Mouse (Mus musculus) macrophage (primary cell): Measurements from ENCODE around the gene Taco1. TPM values are rescaled to one million over a fixed set of nuclear protein-coding genes. Genes with fewer than 3 reads are reported as not detected.
"Not testable (repeated sequence)": the region's sequence is repeated elsewhere in the genome, so short reads cannot be mapped to it uniquely, and the experiment has no call there.

Experiments used
- H3K27ac ChIP-seq: fragments of 350-480 bp; formaldehyde crosslinking; 2 replicates; pipeline ENCODE4 v1.9.0; 2021
- H3K36me3 ChIP-seq: fragments of 350-480 bp; formaldehyde crosslinking; 2 replicates; pipeline ENCODE4 v1.9.0; 2021; ENCODE audit errors: inconsistent target
- H3K4me3 ChIP-seq: fragments of 350-480 bp; formaldehyde crosslinking; 2 replicates; pipeline ENCODE4 v1.9.0; 2021; ENCODE audit errors: inconsistent target
- H3K79me2 ChIP-seq: fragments of 350-480 bp; formaldehyde crosslinking; 2 replicates; pipeline ENCODE4 v1.9.0; 2021; ENCODE audit errors: inconsistent target
- WGBS: methylation state at CpG from one replicate; pipeline ENCODE4 v1.1.7; 2026; ENCODE audit warnings: inconsistent platforms; ENCODE audit not compliant: missing documents; 5-methylcytosine and 5-hydroxymethylcytosine counted together
- polyA plus RNA-seq: library from polyadenylated mRNA; stranded (reverse); fragments of 250-400 nt; gene quantifications from 3 replicates; pipeline ENCODE4 v1.2.4, GENCODE M21; 2018; ENCODE audit warnings: inconsistent platforms

Gene Taco1
- polyA plus RNA-seq, 1 experiment from 2014 or later: 15.0 TPM

- Histone ChIP-seq H3K4me3 (no peak overlapping the region), H3K27ac (no peak overlapping the region), H3K36me3 (peaks cover 38% of the 10 kb centered on the region), H3K79me2 (peaks cover 64% of the 10 kb centered on the region)
- WGBS: 90% methylated on average over 3 of the region's 3 CpGs
Measured at GRCm38 (mm10) chr11:106045780-106046179, 20.1 kb upstream of the Taco1 start.

- H3K4me3 ChIP-seq: no peak overlapping the region
- H3K79me2 ChIP-seq: peaks cover 56% of the 10 kb centered on the region
- WGBS: 94% methylated on average over 9 of the region's 9 CpGs
- no peak overlapping the region for H3K27ac ChIP-seq
- peaks cover 45% of the 10 kb centered on the region for H3K36me3 ChIP-seq
Measured at GRCm38 (mm10) chr11:106046584-106046983, 19.3 kb upstream of the Taco1 start.

- Histone ChIP-seq H3K27ac (no peak overlapping the region), H3K79me2 (no peaks in the 10 kb centered on the region), H3K36me3 (peaks cover 87% of the 10 kb centered on the region), H3K4me3 (no peak overlapping the region)
- 100% methylated on average over 2 of the region's 2 CpGs for WGBS
Measured at GRCm38 (mm10) chr11:106053921-106054320, 11.9 kb upstream of the Taco1 start.

DNA sequence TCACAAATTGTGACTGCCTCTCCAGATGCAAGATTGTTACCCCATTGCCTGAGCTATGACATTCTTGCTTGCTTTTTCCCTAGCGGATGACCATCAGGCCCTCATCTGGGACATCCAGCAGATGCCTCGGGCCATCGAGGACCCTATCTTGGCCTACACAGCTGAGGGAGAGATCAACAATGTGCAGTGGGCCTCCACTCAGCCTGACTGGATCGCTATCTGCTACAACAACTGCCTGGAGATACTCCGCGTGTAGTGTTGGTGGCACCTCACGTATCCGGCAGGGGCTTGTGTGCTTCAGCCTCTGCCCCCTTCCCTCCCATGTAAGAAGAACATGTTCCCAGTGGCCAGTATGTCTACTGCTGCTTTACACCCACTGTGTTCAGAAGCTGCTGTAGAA lies 11.3 kb upstream of the Taco1 start:
- Histone ChIP-seq H3K27ac (no peak overlapping the region), H3K4me3 (no peak overlapping the region), H3K79me2 (no peaks in the 10 kb centered on the region), H3K36me3 (peaks cover 88% of the 10 kb centered on the region)
- 96% methylated on average over 8 of the region's 8 CpGs for WGBS

DNA sequence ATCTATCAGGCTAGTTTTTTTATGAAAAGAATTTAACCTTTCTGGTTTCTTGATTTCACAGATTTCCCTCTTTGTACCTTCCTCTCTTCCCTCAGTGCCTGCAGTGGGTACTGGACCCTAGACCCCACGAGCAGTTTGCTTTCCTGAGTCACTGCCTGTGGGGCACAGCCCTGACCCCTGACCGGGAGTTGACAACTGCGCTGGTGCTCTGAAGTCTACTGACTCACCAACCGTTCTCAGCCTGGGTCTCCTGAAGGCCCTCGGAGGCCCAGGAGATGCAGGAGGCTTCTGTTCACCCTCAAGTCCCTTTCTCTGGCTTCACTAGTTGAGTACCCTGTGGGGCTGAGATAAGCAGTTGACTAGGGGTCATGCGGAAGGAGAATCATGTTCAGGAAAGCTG lies 10.5 kb upstream of the Taco1 start:
- Histone ChIP-seq H3K36me3 (peaks cover 83% of the 10 kb centered on the region), H3K4me3 (no peak overlapping the region), H3K79me2 (no peaks in the 10 kb centered on the region), H3K27ac (no peak overlapping the region)
- WGBS: 91% methylated on average over 6 of the region's 6 CpGs

DNA sequence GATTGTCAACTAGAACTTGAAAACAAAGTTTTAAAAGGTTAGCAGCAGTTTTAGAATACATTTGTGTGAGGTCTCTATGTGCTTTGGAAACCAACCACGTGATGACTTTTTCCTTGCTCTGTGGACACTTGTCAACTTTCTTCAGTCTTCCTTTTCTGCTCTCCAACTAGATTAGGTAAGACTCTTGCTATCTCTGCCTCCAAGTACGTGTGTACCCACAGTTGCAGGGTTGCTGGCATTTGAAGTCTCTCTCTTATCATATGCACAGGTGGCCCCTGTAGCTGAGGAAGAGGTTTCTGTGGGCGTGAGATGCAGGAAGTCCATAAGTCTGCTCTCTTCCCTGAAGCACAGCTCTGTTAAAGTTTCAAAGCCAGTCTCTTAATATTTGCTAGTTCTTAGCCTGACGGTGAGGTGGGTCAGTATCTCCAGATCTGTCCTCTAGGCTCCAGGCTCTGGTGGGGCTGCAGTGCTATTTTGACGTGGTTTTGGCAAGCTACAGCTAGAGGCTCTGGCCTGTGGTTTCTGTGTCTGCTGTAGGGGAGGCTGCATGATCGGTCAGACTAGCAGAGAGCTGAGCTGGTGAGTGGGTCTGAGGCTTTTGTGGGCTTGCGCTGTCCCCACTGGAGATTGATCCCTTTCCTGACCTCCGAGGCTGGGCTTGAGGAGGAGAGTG lies 8.9 kb upstream of the Taco1 start:
- no peak overlapping the region for H3K27ac ChIP-seq
- H3K4me3 ChIP-seq: no peak overlapping the region
- H3K79me2 ChIP-seq: no peaks in the 10 kb centered on the region
- 40% methylated on average over 8 of the region's 8 CpGs for WGBS
- peaks cover 68% of the 10 kb centered on the region for H3K36me3 ChIP-seq

- no peaks in the 10 kb centered on the region for H3K79me2 ChIP-seq
- no peak overlapping the region for H3K4me3 ChIP-seq
- 92% methylated on average over 8 of the region's 8 CpGs for WGBS
- H3K36me3 ChIP-seq: peaks cover 58% of the 10 kb centered on the region
- H3K27ac ChIP-seq: no peak overlapping the region
Measured at GRCm38 (mm10) chr11:106058020-106058419, 7.8 kb upstream of the Taco1 start.

GRCm38 (mm10) chr11:106060549-106060948 lies 5.3 kb upstream of the Taco1 start:
- Histone ChIP-seq H3K36me3 (peaks cover 33% of the 10 kb centered on the region), H3K79me2 (no peaks in the 10 kb centered on the region), H3K27ac (no peak overlapping the region), H3K4me3 (no peak overlapping the region)
- WGBS: 100% methylated on average over 1 of the region's 1 CpGs

DNA sequence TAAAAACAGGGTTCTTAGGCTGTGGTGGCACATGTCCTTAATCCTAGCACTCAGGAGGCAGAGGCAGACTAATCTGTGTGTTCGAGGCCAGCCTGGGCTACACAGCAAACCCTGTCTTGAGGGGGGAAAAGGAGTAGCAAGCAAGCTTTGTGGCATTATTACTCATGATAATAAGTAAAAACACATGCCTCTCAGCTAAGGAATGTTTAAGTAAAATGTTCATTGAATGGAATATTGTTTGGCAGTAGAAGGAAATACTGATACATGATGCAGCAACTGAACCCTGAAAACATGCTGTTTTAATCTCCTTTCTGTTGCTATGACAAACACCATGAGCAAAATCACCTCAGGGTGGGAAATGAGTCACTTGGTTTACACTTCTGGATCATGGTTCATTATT lies 4.5 kb upstream of the Taco1 start:
- Histone ChIP-seq H3K27ac (no peak overlapping the region), H3K4me3 (no peak overlapping the region), H3K36me3 (peaks cover 26% of the 10 kb centered on the region), H3K79me2 (no peaks in the 10 kb centered on the region)
- 100% methylated on average over 1 of the region's 1 CpGs for WGBS

GRCm38 (mm10) chr11:106063756-106064155 lies 2.1 kb upstream of the Taco1 start:
- Histone ChIP-seq H3K27ac (no peak overlapping the region), H3K79me2 (peaks cover 14% of the 10 kb centered on the region), H3K36me3 (peaks cover 8% of the 10 kb centered on the region), H3K4me3 (no peak overlapping the region)
- WGBS: 98% methylated on average over 5 of the region's 5 CpGs

DNA sequence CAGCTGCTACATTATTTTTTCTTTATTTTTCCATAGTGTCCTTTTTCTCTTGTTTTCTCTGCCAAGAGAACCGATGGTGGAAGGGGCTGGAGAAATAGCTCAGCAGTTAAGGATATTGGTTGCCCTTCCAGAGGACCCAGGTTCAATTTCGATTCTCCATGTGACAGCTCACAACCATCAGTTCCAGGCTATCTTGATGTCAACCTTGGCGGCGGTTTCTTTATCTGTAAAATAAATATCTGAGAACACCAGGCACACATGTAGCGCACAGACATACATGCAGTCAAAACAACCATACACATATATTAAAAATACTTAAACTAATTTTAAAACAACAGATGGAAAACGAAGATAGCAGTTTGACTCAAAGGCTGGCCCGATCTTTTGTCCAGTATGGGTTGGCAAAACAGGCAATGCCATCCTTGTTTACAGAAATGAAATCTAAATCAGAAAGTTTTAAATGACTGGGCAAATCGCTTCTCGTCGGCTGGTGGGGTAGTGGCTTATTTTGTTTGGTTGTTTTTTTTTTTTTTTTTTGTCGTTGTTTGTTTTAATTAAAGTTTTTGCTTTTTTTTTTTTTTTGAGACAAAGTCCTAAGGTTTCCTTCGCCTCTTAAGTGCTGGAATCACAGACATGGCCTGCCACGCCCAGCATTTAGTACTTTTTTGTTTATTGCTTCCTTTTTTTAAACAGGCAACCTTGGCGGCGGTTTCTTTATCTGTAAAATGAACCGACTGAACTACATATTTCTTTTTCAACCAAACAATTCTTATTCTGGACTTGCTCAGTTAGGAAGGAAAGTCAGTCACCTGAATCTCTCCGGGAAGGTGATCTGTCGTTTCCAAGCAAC lies 563 bp upstream of the Taco1 start:
- H3K27ac ChIP-seq: peak overlapping the region; percentile 61
- 42% methylated on average over 16 of the region's 18 CpGs for WGBS

DNA sequence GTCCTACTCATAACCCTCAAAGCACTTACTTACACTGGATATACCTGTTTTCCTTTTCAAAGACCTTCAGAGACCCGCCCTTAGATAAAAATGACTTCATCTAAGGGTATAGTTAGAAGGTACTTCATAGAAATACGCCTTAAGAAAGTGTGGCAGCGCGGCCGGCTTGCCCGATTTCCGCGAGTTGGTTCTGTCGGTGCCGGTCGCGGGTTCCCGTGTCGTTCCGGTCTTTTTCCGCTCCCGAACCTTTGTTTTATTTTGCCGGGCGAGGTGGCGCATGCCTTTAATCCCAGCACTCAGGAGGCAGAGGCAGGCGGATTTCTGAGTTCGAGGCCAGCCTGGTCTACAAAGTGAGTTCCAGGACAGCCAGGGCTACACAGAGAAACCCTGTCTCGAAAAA lies 755 bp downstream of the Taco1 start:
- not testable (repeated sequence) for H3K36me3 ChIP-seq
- Histone ChIP-seq H3K4me3 (peak overlapping the region; percentile 82), H3K79me2 (peaks cover 14% of the 10 kb centered on the region), H3K27ac (peak overlapping the region; percentile 61)
- WGBS: 14% methylated on average over 19 of the region's 23 CpGs

More for the DNA sequence above, 563 bp upstream of the Taco1 start:
- Histone ChIP-seq H3K79me2 (peaks cover 14% of the 10 kb centered on the region), H3K4me3 (peak overlapping the region; percentile 82), H3K36me3 (no peaks in the 10 kb centered on the region)

GRCm38 (mm10) chr11:106073774-106074173 lies 7.9 kb downstream of the Taco1 start:
- 40% methylated on average over 3 of the region's 3 CpGs for WGBS
- Histone ChIP-seq H3K27ac (no peak overlapping the region), H3K79me2 (no peaks in the 10 kb centered on the region), H3K4me3 (no peak overlapping the region), H3K36me3 (peaks cover 20% of the 10 kb centered on the region)

DNA sequence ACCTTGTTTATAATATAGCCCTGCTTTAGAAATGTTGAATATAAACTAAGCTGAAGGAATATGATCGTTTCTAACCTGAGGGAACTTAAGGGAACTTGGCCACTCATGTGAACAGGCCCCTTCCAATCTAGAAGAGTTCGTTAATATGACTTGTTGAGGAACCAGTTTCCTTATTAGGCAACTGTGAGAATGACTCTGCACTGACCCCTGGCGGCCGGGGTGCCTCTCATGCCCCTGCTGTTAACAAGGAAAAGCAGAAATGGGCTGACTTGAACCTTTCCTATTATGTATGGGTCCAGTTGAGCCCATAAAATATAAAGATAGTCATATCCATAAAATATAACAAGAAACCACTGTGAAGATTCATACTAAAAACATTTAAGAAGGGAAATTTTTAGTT lies 10.5 kb downstream of the Taco1 start:
- Histone ChIP-seq H3K36me3 (peaks cover 20% of the 10 kb centered on the region), H3K4me3 (no peak overlapping the region), H3K27ac (no peak overlapping the region), H3K79me2 (no peaks in the 10 kb centered on the region)
- 0% methylated on average over 4 of the region's 4 CpGs for WGBS
